22 mouse cellular contexts compared by ENCODE assay signal in the genomic region with DNA sequence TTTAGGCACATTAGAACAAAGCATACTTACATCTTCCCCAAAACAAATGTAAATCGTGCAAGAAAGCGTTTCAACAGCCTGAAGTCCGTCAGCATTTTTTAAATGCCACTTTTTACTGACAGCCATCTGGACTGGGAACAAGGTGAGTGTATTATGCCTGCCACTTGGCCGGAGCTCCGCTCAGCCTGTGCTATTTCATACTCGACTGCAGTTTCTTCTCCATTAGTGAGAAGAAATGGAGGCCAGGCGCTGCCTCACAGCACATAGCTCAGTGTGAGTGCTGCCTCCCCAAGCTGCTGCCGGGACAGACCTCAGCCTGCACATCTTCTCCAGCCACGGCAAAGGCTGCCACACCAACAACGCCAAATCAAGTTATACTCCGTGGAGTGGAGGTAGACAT.
DNase-seq lines count a peak whose midpoint lies in the region; ATAC-seq and TF ChIP-seq lines count a peak whose summit lies in the region.
"Had no signal": no experiment of that assay in that cellular context is flagged by ENCODE, and none has a peak within 500 bp of the region (broad histone marks: within the 10 kb centered on the region; RNA-seq: fewer than 3 reads in every experiment).

No protein-coding gene starts in this region.

- H3K36me3 ChIP-seq in hindbrain, embryonic 15.5 days, result no peaks in the 10 kb centered on the region
- H3K36me3 ChIP-seq in hindbrain, embryonic 10.5 days, result no peaks in the 10 kb centered on the region
- no peaks in the 10 kb centered on the region for H3K36me3 ChIP-seq in limb, embryonic 15.5 days
- H3K36me3 ChIP-seq: embryonic facial prominence, embryonic 15.5 days; heart, embryonic 12.5 days had no signal

- TF ChIP-seq POLR2A in brain, embryonic 14.5 days (IDR thresholded peaks at IDR 0.05; ENCODE audit: borderline replicate concordance, extremely low read depth, insufficient read depth, insufficient read length, poor library complexity, severe bottlenecking), result no peak

- H3K9me3 ChIP-seq in hindbrain, embryonic 15.5 days, result no peaks in the 10 kb centered on the region
- peaks cover 13% of the 10 kb centered on the region for H3K9me3 ChIP-seq in hindbrain, embryonic 10.5 days
- no peaks in the 10 kb centered on the region for H3K9me3 ChIP-seq in limb, embryonic 15.5 days
- H3K9me3 ChIP-seq: embryonic facial prominence, embryonic 15.5 days had no signal

- WGBS in hindbrain, embryonic 15.5 days, result 73% methylated on average over 11 of the region's 11 CpGs
- 91% methylated on average over 11 of the region's 11 CpGs for WGBS in hindbrain, embryonic 10.5 days
- WGBS in limb, embryonic 15.5 days, result 48% methylated on average over 11 of the region's 11 CpGs

- H3K27ac ChIP-seq in hindbrain, embryonic 15.5 days (replicated peaks), result peak overlapping the region; percentile 20; the same call in 1 of the 2 replicates
- no peak overlapping the region for H3K27ac ChIP-seq in hindbrain, embryonic 10.5 days
- peak overlapping the region; percentile 23; the same call in 1 of the 2 replicates for H3K27ac ChIP-seq in limb, embryonic 15.5 days
- H3K27ac ChIP-seq: embryonic facial prominence, embryonic 15.5 days; hindbrain, embryonic 13.5 days had no signal

- TF ChIP-seq CTCF in brain, embryonic 14.5 days (IDR thresholded peaks at IDR 0.05; ENCODE audit: borderline replicate concordance, extremely low read depth, insufficient read depth, insufficient read length), result no peak

- no peaks in the 10 kb centered on the region for H3K27me3 ChIP-seq in hindbrain, embryonic 15.5 days
- H3K27me3 ChIP-seq in hindbrain, embryonic 10.5 days (ENCODE audit: insufficient read depth, poor library complexity, severe bottlenecking), result no peaks in the 10 kb centered on the region
- no peaks in the 10 kb centered on the region for H3K27me3 ChIP-seq in limb, embryonic 15.5 days
- H3K27me3 ChIP-seq: embryonic facial prominence, embryonic 15.5 days; heart, embryonic 12.5 days; hindbrain, embryonic 13.5 days had no signal

- no peak overlapping the region for H3K9ac ChIP-seq in hindbrain, embryonic 15.5 days
- H3K9ac ChIP-seq in limb, embryonic 15.5 days, result no peak overlapping the region
- H3K9ac ChIP-seq: embryonic facial prominence, embryonic 15.5 days; heart, embryonic 12.5 days; hindbrain, embryonic 13.5 days had no signal

- intact Hi-C loops in gastrocnemius, postnatal 14 days (cut with DNase I; ENCODE audit: low total_unique reads), result no loop called here

- no peak overlapping the region for H3K4me3 ChIP-seq in hindbrain, embryonic 15.5 days
- H3K4me3 ChIP-seq in hindbrain, embryonic 10.5 days, result no peak overlapping the region
- no peak overlapping the region for H3K4me3 ChIP-seq in limb, embryonic 15.5 days
- H3K4me3 ChIP-seq: embryonic facial prominence, embryonic 15.5 days; heart, embryonic 12.5 days; hindbrain, embryonic 13.5 days had no signal

- 0 out of 2 replicates have a peak, but pooled peaks cover 3% of the 10 kb centered on the region for H3K4me1 ChIP-seq in hindbrain, embryonic 15.5 days (replicated peaks)
- H3K4me1 ChIP-seq in hindbrain, embryonic 10.5 days (replicated peaks), result no peaks in the 10 kb centered on the region
- H3K4me1 ChIP-seq in limb, embryonic 15.5 days, result no peaks in the 10 kb centered on the region
- H3K4me1 ChIP-seq: embryonic facial prominence, embryonic 15.5 days; heart, embryonic 12.5 days; hindbrain, embryonic 13.5 days had no signal

- DNase-seq in hindbrain, embryonic 10.5 days (ENCODE audit: low spot score), result no peak
- peak; percentile 18 for DNase-seq in brain, embryonic 14.5 days (ENCODE audit: low read depth)
- peak; percentile 84 for DNase-seq in cerebellum, adult 9-11 months
- DNase-seq in gastrocnemius, postnatal 14 days, result no peak
- no peak for DNase-seq in adrenal gland, postnatal 14 days
- DNase-seq: adrenal gland, postnatal 25 days; heart, postnatal 14 days; kidney, adult 8-10 months; kidney, postnatal 25 days; right cerebral cortex, adult 18-20 months; thymus, postnatal 14 days had no signal

- H3K4me2 ChIP-seq in hindbrain, embryonic 15.5 days, result no peak overlapping the region
- H3K4me2 ChIP-seq in limb, embryonic 15.5 days, result peak overlapping the region; percentile 8; the same call in 1 of the 2 replicates
- H3K4me2 ChIP-seq: embryonic facial prominence, embryonic 15.5 days; heart, embryonic 12.5 days; hindbrain, embryonic 13.5 days had no signal

- ATAC-seq in hindbrain, embryonic 15.5 days (ENCODE audit: low FRiP score, low read depth), result no peak
- no peak for ATAC-seq in limb, embryonic 15.5 days (ENCODE audit: insufficient number of reproducible peaks, low FRiP score, low TSS enrichment, low read depth)
- ATAC-seq: activated CD4-positive, CD25-positive, alpha-beta regulatory T cell, adult 4 months; CD4-positive, CD25-positive, alpha-beta regulatory T cell, adult 4 months; forebrain, embryonic 16.5 days; lung, postnatal 0 days; midbrain, embryonic 16.5 days; Patski had no signal

Comparison
In these comparisons a context has a peak if more than half of its experiments do, and no peak if none do; other contexts are left out.
1. DNase-seq: peak in brain, embryonic 14.5 days (single experiment) and cerebellum, adult 9-11 months (single experiment); none in hindbrain, embryonic 10.5 days (single experiment), gastrocnemius, postnatal 14 days (single experiment) and adrenal gland, postnatal 14 days (single experiment).